Mouse (Mus musculus) layer of hippocampus, adult 2 months (tissue): ENCODE data around the gene Traf1. TPM values are rescaled to one million over a fixed set of nuclear protein-coding genes. Genes with fewer than 3 reads are reported as not detected.

Source experiments
- DNase-seq, 2 experiments: peaks; one replicate each; pipeline ENCODE4 v3.0.0; 2022; ENCODE audit warnings: low spot score in 2 of 2
- H3K27ac ChIP-seq: fragments of 200-600 bp; 2 replicates; pipeline ENCODE4 v1.8.1; 2022
- H3K4me3 ChIP-seq: fragments of 200-600 bp; 2 replicates; pipeline ENCODE4 v1.8.1; 2022; ENCODE audit warnings: mild to moderate bottlenecking
- CTCF ChIP-seq: fragments of 200-600 bp; conservative IDR thresholded peaks from 2 replicates; pipeline ENCODE4 v1.8.1; 2022; ENCODE audit warnings: antibody characterized with exemption, mild to moderate bottlenecking, moderate library complexity
- total RNA-seq, 2 experiments: library from RNA; stranded (reverse); gene quantifications; 2 replicates each; pipeline ENCODE4 v1.2.3; 2021

The Traf1 gene
- total RNA-seq, 2 experiments from 2014 or later, result 3.5 to 3.8 TPM

- peak; percentile 27 for TF ChIP-seq CTCF
- no peak for DNase-seq
- peak within 1 kb of the TSS; percentile 57; the same call in 1 of the 2 replicates for H3K27ac ChIP-seq
- peak within 1 kb of the TSS; percentile 65 for H3K4me3 ChIP-seq
Observed at GRCm38 (mm10) chr2:34913218-34914068, 48.1 kb downstream of the Traf1 start, which contains the start of gene Phf19. Gene Phf19 (minus strand): TSS chr2:34914026.

DNA sequence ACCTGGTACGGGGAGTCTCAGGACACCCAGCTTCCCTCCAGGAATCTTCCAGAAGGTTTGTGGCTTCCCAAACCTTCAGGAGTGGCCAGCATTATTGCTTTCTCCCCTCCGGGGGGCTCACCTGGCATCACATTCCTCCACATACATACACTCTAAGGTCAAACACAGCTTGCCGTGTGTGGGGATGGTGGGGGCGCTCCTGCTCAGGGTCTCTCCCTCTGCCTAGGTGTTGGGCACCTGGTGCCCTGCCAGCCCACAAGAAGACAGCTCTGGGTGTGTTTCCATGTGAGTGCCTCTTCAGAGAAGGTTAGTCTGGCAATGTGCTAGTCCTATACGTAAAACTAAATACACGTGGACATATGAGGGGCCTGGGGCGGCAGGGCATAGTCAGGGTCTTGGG lies 49.0 kb downstream of the Traf1 start:
- H3K27ac ChIP-seq, result no peak overlapping the region
- H3K4me3 ChIP-seq, result no peak overlapping the region
- no peak for TF ChIP-seq CTCF
- no peak for DNase-seq

DNA sequence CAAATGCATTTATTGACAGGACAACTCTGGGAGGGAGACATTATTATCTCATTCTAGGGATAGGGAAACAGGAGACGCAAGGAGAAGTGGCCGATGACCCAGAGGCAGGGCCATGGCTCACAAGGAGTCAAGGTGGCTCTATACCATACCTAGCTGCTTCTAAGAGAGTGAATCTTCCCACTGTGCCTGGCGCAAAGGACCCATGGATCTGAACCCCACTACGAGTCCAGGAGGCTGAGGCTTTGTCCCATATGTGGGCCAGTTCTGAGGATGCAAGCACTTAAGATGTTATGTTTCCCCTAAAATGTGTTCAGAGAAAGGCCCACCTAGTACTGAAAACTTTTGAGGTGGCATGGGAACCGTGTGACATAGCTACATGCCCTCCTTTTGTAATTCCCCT lies 49.7 kb downstream of the Traf1 start:
- TF ChIP-seq CTCF, result no peak
- Histone ChIP-seq H3K4me3 (no peak overlapping the region), H3K27ac (no peak overlapping the region)
- DNase-seq, result no peak

- TF ChIP-seq CTCF, result no peak
- H3K27ac ChIP-seq, result no peak overlapping the region
- no peak for DNase-seq
- H3K4me3 ChIP-seq, result no peak overlapping the region
Observed at GRCm38 (mm10) chr2:34909719-34910118, 51.9 kb downstream of the Traf1 start.

DNA sequence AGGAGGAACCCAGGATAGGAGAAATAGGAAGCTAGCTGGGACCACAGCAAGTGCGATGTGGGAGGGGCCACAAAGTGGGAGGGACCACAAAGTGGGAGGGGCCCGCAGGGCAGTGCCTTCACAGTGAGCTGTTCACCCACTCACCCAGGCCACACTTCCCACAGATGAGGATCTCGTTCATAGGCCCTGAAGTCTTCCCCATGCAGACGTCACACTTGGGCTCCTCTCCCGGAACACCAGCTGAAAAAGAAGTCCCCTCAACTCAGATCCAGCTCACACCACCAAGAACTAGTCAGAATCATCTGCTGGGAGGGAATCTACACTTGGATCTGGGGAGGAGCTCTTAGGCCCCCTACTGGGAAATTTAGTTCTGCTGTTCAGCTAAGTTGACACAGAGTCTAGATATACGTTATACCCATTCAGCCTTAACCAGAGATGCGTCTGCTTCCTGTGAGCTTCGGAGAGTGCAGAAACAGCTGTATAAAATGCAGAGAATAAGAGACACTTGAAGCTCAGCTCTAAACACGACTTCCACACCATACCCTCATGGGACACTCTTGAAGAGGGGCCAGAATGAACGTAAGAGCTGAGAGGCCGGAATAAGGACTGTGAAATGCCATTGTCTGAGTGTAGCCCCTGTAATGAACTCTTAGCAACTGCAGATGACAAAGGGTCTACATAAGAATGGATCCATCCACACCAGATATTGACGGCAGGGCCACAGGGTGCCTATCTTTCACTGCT lies 54.5 kb downstream of the Traf1 start:
- DNase-seq, result no peak
- Histone ChIP-seq H3K27ac (no peak overlapping the region), H3K4me3 (no peak overlapping the region)
- TF ChIP-seq CTCF, result peak; percentile 48

- DNase-seq, result no peak
- no peak for TF ChIP-seq CTCF
- H3K4me3 ChIP-seq, result no peak overlapping the region
- no peak overlapping the region for H3K27ac ChIP-seq
Observed at GRCm38 (mm10) chr2:34906426-34906825, 55.1 kb downstream of the Traf1 start.

GRCm38 (mm10) chr2:34904849-34905542 lies 56.6 kb downstream of the Traf1 start:
- peak overlapping the region; percentile 57 for H3K4me3 ChIP-seq
- TF ChIP-seq CTCF, result no peak; the same call in 1 of the 2 replicates

GRCm38 (mm10) chr2:34903652-34904405 lies 57.7 kb downstream of the Traf1 start:
- Histone ChIP-seq H3K4me3 (no peak overlapping the region; the same call in 1 of the 2 replicates), H3K27ac (peak overlapping the region; percentile 83)
- DNase-seq, result no peak
- no peak for TF ChIP-seq CTCF

More at GRCm38 (mm10) chr2:34904849-34905542, 56.6 kb downstream of the Traf1 start:
- peak; percentile 98 to 99 for DNase-seq
- peak overlapping the region; percentile 83 for H3K27ac ChIP-seq

DNA sequence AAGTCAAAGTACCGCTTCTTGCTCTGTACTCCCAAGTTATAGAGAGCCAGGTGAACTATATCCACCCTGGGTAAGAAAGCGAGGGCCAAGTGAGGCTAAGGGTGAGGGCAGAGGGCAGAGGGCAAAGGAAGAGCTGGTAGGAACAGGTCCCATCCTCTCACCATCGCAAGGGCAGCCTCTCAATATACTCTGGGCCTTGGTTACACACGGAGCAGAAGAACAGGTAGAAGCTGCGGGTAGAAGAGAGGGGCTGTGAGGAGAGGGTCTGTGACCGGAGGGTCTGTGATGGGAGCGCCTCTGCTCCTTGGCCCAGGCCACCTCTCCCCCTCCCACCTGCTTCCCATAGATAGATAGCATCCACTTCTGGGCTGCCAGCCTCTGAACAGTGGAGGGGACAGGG lies 58.4 kb downstream of the Traf1 start:
- DNase-seq, result no peak
- H3K4me3 ChIP-seq, result no peak overlapping the region
- TF ChIP-seq CTCF, result no peak
- H3K27ac ChIP-seq, result no peak overlapping the region

DNA sequence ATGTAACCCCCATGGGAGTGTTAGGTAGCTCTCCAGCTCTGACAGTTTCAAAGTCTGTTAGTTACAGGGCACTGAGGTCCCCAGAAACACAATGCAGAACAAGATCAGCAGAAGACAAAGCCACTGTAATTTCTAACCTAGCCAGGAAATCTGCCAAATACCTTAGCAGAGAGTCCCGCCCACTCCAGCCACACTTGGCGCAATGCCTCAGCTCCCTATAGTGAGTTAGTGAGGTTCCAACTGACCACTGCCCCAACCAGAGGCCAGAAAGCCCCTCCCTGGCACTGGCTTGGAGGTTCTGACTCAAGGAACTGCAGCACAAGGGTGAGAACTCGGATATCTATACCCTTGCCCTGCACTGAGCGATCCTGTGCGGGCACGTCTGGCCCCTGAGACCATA lies 58.8 kb downstream of the Traf1 start:
- Histone ChIP-seq H3K4me3 (no peak overlapping the region), H3K27ac (no peak overlapping the region)
- TF ChIP-seq CTCF, result no peak
- no peak for DNase-seq

- Histone ChIP-seq H3K4me3 (no peak overlapping the region), H3K27ac (no peak overlapping the region)
- no peak for DNase-seq
- no peak for TF ChIP-seq CTCF
Observed at GRCm38 (mm10) chr2:34901726-34902125, 59.8 kb downstream of the Traf1 start.

DNA sequence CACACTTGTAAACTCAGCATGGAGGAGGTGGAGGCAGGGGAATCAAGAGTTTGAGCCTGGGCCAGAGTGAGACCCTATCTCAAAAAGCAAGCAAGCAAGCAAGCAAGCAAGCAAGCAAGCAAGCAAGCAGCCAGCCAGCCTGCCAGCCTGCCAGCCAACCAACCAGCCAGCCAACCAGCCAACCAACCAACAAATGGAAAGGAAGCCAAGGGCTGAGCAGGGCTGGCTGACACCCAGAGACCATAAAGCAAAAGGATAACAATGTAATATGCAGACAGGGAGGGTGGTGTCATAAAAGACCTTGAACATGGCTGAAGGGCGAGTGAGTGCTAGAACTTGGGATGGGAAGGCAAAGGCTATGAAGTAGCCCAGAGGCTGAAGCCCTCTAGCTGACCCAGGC lies 61.2 kb downstream of the Traf1 start:
- DNase-seq, result no peak
- no peak overlapping the region for H3K27ac ChIP-seq
- no peak overlapping the region for H3K4me3 ChIP-seq
- TF ChIP-seq CTCF, result no peak
